Mouse (Mus musculus): Measurements from ENCODE around the gene Rxfp4.
A peak's percentile ranks its signal among the peaks of the same experiment; 100 is the strongest.

Gene Rxfp4

DNA sequence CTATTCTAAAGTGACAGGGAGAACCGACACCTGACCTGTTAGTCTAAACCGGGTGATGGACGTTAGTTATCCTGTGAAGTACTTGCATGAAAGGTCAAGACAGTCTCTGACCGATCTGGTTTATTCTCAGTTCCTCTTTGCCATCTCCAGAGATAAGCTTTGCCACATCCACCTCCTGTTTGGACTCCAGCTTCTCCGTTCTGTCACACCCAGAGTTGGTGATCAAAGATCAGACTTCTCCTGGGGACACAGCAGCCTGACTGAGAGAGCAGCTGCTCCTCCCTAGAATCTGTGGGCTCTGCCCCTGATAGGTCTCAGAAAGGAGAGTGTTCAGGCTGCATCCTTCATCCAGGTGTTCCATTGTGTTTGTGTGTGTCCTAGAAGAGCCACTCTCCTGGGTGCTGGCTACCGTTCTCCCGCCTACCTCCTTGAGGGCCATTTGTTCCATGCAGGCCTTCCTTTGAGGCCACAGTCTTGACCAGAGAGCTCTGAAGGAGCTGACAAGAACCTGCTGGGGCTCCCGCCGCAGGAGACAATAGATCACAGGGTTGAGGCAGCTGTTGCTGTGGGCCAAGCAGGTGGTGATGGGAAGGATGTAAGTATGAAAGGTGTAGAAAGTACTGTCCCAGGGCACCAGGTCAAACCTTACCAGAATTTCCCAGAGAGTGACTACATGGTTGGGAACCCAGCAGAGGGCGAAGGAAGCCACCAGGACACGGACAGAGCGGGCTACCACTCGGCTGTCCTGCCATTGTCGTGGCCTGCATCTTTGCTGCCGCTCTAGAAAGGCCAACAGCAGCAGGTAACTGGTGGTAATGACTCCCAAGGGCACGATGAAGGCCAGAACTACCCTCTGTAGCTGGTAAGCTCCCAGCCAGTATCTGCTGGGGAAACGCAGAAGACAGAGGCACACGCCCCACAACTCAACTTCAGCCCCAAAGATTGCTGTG is 998 bp downstream of the Rxfp4 start:
- no peak for DNase-seq

DNA sequence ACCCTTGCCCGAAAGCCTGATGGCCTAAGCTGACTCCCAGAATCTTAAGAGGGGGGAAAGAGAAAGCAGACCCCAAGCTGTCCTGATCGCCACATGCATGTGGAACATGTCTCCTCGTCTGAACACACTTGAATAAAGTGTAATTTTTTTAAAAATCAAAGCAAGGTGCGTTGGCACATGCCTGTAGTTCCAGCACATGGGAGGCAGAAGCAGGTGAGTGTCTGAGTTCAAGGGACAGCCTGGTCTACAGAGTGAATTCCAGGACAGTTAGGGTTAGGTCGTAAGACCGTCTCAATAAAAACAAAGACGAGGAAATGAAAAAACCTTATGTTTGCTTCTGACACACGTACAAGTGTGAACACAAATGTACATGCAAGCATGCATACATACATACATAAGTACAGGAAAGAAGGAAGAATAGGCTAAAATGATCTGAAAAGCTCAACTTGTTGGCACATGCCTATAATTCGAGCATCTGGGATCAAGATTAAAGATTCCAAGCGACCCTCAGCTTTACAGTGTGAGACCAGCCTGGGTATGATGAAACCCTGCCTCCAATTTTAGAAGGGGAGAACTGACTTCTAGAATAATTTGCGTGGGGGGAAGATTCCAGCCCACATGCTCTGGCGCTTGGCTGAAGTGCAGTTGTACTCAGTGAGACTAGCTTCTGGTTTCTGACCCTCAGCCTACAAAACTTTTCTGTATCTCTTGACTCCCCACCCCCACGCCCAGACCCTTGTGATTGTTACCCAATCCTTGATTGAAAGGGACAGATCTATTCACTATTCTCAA is 2.0 kb downstream of the Rxfp4 start:
- no peak for DNase-seq

DNA sequence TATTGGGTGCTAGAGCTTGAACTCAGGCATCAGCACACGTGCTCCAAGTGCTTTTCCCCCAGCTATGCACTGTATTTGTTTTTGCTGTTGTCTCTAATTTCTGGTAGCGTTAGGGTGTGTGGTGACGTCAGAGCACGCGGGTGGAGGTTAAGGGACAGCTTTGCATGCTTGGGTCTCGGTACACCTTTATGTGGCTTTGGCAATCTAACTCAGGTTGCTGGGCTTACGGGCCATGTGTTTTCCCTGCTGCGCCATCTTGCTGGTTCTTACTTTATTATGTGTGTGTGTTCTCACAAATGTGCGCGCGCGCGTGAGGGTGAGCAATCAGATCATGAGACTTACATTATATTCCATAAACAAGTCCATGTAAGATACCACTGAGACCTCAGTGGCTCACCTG is 3.0 kb downstream of the Rxfp4 start:
- no peak for DNase-seq

DNA sequence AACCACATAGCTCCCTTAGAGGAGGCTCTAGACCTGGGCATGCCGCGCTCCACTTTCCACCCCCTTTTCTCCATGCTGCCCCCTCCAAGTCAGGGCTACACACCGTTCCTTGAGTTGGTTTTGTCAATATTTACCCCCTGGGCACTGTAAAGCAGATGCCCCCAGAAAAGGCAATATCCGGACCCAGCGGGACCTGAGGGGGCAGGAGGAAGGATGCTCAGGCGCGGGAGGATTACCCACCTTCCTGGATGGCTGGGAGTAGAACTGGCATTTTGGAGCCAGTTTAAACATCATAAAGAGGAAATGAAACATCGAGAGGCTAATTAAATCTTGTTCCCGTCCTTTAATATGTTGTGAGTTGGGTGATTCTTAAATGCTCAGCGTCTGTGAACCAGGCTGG is 3.8 kb downstream of the Rxfp4 start:
- DNase-seq: no peak

DNA sequence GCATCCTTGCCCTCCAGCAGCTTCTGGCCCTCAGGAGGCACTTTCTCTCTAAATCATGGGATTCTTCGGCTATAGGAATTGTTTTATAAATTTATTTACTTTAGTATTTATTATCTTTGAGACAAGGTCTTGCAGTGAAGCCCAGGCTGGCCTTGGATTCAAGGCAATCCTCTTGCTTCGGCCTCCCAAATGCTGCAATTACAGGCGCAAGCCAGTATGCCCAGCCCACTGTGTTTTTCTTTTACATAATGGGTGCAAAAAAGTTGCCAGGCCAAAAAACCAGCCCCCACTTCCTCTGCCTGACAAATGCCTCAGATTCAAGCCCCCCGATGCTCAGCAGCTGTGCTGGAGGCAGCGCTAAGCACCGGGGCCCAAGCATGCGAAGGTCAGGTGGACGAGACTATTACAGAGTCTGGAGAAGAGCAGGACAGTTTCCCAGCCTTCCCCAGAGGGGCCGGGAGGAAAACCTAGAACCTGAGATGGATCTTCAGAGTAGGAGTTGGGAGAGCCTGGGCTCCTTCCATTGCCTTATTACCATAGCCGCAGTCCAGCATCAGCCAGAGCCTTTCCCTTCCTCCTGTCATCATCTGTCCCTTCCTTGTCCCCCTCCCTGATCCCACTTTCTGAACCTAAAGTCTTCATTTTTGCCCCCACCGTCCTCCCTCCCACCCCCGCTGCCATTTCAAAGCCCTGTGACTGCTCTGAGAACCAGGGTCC is 4.3 kb downstream of the Rxfp4 start:
- no peak for DNase-seq

DNA sequence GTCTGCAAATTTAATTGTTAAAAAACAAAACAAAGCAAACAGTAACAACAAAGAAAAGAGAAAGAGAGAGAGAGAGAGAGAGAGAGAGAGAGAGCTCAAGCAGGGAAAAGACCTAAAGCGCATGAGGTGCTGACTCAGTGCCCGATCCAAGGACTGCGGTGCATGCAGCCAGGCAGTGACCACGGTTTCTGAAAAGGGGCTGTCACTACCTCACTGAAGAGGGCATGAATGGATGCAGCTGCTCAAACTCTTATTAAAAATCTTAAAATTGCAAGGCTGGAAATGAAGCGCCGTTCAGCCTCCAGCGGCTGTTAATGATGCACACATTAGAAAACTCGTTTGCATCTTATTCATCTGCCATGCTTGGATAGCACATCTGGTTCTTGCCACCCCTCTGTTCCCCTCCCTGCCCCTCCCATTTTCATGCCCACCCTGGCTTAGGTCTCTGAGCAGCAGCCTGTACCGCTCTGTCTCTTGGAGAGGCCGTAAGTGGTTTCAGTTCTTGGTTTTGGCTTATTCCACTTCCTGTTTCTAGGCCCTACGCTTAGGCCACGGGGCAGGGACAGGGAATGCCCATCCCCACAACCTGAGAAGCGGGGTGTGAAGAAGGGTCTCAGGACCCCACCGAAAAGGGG is 5.0 kb downstream of the Rxfp4 start:
- DNase-seq: no peak

DNA sequence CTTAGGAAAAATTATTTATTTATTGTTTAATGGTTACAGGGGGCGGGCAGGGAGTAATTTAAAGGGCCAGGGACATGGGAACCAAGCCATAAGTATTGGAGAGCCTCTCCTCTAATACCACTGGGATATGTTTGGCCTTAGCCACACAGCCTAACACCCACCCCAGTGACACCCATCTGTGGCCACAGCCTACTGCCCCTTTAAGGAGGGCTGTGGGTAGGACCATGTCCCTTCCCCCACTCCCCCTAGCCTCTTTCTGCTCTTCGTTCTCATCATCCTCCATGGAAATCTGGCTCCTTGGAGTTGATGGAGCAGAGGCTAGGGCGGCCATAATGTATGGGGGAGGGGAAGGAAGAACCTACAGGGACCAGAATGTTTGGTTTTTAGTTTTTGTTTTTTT is 5.9 kb downstream of the Rxfp4 start:
- DNase-seq: no peak

DNA sequence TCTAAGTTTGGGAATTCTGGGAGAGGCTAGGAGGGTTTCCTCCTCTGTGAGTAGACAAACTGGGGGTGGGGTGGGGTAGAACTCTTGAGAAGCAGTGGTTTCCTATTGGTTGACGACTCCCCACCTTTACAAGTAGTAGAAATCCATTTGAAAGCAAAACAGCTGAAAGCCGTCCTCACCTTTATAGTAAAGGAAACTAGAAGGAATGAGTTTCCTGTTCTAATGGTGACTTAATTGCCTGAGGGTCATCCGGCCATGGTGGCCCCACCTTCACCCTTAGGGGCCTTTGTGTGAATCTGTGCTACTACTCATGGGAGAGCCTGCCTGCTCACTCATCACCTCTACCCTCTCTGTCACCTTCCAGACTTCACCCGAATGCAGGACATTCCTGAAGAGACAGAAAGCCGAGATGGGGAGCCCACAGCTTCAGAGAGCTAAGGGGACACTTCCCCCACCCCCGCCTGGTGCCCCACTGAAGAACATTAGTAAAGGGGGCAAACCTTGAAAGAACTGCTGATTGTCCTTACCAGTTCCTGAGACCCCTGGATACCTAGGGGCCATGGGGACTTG is 6.4 kb downstream of the Rxfp4 start:
- no peak for DNase-seq

DNA sequence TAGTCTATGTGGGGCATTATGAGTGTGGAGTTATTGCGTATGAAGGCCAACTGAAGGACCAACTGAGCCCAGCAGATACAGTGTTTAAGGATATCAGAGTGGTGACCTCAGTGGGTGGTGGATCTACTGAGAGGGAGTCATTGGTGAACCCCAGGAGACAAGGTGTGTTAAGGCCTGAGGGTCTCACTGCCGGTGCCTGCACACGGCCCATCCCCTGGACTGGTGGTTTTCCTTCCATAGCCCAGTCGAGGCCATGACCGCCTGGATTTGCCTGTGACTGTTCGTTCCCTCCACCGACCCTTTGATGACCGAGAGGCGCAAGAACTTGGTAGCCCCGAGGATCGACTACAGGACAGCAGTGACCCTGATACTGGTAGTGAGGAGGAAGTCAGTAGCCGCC is 7.0 kb downstream of the Rxfp4 start:
- DNase-seq: no peak

DNA sequence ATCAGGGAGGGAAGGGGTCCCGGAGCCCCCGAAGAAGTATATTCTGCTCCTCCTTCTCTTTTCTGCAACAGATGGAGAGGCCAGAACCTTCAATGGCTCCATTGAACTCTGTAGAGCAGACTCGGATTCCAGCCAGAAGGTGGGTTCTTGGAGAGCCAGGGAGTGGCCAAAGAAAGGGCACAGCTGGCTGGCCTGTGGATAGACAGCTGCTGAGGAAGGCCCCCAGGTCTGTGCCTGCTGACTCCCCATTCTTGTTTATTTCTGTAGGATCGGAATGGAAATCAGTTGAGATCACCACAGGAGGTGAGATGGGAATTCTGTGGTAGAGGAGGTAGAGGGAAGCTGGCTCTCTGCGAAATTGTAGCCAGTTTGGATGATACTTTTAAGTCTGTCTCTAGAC is 9.9 kb downstream of the Rxfp4 start:
- no peak for DNase-seq

DNA sequence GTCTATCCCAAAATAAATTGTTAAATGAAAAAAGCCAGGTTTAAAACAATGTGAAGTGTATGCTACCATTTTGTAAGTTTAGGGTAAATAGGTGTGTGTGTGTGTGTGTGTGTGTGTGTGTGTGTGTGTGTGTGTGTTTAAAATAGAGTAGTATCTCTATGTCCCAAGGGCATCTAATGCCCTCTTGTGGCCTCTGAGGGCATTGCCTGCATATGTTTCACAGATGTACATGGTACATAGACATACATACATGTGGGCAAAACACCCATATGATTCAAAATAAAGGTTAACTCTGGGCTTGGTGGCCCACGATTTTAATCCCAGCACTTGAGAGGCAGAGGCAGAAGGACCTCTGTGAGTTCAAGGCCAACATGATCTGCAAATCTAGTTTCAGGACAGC is 12.3 kb downstream of the Rxfp4 start:
- peak; percentile 44 for DNase-seq

DNA sequence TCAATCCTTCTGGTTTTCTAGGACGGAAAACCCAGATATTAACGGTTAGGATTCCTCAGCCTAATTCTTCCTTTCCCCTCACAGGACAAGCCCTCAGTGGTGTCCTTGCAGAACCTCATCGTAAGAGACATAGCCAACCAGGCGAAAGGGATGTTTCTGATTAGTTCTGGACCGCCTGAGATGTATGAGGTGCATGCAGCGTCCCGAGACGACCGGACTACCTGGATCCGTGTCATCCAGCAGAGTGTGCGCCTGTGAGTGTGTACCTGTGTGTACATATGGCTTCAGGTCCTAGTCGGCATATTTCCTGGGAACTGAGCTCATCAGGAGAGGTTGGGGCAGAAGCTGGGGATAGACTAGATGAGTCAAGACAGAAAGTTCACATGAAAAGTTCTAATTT is 13.7 kb downstream of the Rxfp4 start:
- DNase-seq: no peak

DNA sequence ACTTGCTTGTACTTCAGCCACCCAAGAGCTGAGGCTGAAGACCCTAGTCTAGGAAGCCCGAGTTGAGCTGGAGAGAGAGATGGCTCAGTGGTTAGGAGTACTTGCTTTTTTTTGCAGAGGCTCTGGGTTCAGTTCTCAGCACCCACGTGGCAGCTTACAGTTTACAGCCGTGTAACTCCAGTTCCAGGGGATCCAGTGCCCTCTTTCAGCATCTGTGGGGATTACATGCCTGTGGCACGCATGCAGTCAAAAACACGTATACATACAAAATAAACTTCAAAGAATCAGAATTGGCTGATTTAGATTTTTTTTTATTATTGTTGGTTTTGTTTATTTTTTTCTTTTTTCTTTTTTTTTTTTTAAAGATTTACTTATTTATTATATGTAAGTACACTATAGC is 15.8 kb downstream of the Rxfp4 start:
- no peak for DNase-seq

DNA sequence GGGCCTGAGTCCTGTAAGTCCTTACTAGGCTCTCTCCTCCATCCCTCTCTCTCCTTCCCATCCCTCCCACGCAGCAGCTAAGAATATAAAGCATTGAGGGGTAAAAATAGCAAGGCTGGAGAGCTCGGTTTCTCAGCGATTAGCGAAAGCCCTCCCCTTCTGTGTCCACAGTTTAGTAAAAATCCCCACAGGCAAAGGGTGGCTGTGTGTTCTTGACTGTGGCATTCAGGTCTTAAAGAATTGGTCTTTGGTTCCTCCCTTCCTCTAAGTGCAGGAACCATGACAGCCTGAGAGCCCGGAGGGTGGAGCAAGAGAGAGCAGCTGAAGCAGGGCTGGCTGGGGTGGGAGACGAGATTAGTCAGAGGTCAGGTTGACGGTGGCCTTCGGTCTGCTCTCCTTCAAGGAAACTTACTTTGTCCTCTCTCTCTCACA is 16.4 kb downstream of the Rxfp4 start:
- no peak for DNase-seq

DNA sequence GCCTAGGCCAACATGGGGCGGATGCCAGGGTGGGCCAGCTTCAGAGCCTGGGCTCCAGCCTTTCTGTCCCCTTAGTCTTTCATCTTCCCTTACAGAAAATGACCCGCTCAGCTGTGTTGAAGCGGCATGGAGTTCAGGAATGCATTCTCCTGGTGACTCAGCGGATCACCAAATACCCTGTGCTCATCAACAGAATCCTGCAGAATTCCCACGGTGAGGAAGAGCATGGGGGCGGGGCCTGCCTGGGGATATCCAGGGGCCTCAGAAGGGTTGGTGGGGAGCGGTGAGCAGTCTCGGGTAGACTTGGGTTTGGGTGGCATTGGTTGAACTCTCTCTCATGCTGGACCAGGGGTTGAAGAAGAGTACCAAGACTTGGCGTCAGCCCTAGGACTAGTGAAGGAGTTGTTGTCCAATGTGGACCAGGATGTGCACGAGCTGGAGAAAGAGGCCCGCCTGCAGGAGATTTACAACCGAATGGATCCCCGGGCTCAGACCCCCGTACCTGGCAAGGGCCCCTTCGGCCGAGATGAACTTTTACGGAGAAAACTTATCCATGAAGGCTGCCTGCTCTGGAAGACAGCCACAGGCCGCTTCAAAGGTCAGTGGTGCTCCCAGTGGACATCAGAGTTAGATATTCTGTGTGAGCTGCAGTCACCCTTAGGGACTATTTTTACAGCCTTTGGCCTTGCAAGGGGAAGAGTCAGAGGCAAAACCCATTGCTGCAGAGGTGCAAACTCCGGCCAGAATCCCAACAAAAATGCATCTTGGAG is 17.3 kb downstream of the Rxfp4 start:
- DNase-seq: peak; percentile 51

DNA sequence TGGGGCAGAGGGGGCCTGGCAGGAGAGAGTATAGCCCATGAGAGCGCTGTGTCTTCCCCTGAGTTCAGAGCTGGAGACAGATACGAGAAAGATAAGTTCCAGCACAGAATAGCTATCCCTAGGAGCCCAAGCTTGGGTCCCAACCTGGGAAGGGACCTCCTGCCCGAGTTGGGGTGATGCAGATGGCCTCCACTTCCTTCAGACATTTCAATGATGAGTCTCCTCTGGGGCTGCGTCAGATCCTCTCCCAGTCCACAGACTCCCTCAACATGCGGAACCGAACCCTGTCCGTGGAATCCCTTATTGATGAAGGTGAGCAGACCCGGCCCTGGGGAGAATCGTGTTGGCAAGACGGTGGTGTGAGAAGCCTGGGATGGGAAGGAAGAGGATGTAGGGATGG is 19.9 kb downstream of the Rxfp4 start:
- no peak for DNase-seq

DNA sequence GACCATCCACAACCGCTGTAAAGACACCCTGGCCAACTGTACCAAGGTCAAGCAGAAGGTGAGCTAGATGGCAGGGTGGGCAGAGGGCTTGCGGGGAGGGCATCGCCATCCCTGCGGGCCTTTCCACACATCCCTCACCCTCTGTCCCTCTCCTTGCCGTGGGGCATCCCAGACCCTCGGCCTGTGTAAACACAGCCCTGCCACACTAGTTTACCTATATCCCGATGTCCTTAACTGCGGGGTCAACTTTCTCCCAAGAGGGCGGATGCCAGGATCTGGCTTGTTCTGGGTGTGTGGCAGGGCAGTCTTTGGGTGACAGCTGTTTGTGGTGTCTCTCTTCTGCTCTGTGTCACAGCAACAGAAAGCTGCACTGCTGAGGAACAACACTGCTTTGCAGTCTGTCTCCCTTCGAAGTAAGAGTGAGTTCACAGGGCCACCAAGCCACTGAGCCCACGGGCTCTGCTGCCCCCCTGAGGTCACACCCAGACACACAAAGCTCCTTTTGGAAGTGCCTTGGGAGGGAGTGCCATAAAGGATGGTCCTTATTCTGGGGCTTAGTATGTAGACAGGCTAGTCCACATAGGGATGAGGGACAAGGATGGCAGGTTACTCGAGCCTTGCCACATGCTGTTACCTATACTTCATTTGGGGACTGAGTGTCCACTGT is 20.9 kb downstream of the Rxfp4 start:
- DNase-seq: no peak

DNA sequence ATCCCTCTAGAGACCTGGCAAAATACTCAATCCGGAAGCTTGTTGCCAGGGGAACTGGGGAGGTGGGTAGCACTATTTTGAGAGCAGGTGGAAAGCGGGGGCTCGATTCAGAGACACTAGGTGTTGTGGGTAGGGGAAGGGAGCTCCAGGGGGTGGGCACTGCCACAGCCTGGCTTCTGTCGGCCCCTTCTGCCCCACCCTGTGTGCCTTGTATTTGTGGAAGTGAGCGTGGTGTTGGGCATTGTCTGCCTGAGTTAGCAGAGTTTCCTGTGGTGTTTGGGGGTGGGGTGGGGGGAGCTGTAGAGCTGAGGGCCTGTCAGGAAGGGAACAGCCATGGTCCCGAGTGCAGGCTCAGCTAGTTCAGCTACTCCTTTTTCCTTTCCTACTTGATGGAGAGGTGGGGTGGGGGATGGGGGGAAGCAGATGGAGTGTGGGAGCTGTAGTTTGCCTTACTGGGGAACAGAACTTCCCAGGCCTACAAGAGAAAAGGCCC is 22.0 kb downstream of the Rxfp4 start:
- DNase-seq: peak; percentile 35

DNA sequence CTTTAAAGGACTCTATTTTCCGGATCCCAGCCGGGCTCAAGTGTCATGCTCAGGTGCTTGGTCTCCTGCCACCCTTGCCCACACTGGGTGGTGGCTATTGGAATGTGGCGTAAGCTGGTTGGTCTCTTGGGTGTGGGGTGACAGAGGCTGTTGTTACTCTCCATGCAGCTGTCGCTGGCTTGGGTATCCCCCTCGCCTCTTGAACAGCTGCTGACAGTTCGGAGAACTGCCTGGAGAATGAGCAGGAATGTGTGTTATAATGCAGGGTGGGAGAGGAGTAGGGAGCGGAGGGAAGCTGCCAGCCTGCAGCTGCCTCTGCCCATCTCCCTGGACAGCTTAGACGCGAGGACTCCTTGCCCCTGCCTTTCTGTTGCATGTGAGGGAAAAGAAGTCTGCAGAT is 22.9 kb downstream of the Rxfp4 start:
- no peak for DNase-seq

DNA sequence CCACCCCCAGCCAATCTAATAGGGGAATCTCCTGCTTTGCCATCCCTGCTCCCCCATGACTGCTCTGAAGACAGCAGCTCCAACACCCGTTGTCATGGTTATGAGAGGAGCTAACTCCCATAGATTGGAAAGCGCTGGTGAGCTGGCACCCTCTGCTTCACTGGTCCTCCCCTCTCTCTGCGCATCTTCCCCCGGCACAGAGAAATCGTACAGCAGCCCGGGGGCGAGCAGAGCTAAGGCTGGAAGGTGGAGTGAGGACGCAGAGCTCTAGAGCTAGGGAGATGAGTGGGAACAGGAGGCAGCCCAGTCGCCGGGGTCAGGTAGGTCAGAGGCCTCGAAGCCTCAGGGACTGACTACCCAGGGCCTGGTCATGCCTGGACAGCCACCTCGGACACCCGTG is 23.7 kb downstream of the Rxfp4 start:
- no peak for DNase-seq

DNA sequence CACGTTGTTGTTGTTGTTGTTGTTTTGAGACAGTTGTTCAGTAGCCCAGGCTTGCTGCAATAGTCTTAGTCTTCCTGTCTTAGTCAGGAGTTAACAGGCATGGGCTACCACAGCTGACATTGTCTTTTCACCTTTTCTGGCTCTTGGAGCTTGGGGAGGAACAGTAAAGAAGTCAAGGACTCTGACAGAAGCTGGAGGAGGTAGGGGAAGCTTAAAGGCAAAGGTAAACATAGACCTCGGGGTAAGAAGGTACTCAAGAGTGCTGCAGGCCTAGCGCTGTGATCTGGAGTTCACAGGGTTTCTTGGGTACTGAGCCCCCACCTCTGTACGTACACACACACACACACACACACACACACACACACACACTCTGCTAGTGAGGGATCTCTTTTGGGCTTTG is 24.2 kb downstream of the Rxfp4 start:
- no peak for DNase-seq

Data from kidney, adult 11 months (tissue).